ENCODE assay signal across 22 mouse cellular contexts in genomic region chr14:25530342-25530741, GRCm38 (mm10).
DNase-seq lines count a peak whose midpoint lies in the region; ATAC-seq and TF ChIP-seq lines count a peak whose summit lies in the region.
"Had no signal": no experiment of that assay in that cellular context is flagged by ENCODE, and none has a peak within 500 bp of the region (broad histone marks: within the 10 kb centered on the region; RNA-seq: fewer than 3 reads in every experiment).

No protein-coding gene starts in this region.

- no peak overlapping the region for H3K4me2 ChIP-seq in midbrain, embryonic 13.5 days (replicated peaks)
- H3K4me2 ChIP-seq: liver, embryonic 13.5 days; midbrain, embryonic 11.5 days; stomach, embryonic 15.5 days had no signal

- no peak overlapping the region for H3K9ac ChIP-seq in midbrain, embryonic 13.5 days (replicated peaks)
- H3K9ac ChIP-seq: liver, embryonic 13.5 days; stomach, embryonic 15.5 days had no signal

- WGBS in midbrain, embryonic 13.5 days, result 88% methylated on average over 4 of the region's 4 CpGs
- 92% methylated on average over 4 of the region's 4 CpGs for WGBS in midbrain, embryonic 10.5 days

- H3K4me1 ChIP-seq in midbrain, embryonic 13.5 days (replicated peaks), result peaks cover 27% of the 10 kb centered on the region
- H3K4me1 ChIP-seq in midbrain, embryonic 10.5 days, result peaks cover 45% of the 10 kb centered on the region

- no peak for TF ChIP-seq CTCF in gastrocnemius, adult 2 months (IDR thresholded peaks at IDR 0.05)

- H3K9me3 ChIP-seq in midbrain, embryonic 13.5 days, result no peaks in the 10 kb centered on the region
- no peaks in the 10 kb centered on the region for H3K9me3 ChIP-seq in midbrain, embryonic 10.5 days (replicated peaks)
- H3K9me3 ChIP-seq: liver, embryonic 13.5 days; stomach, embryonic 15.5 days had no signal

- peaks cover 19% of the 10 kb centered on the region for H3K36me3 ChIP-seq in midbrain, embryonic 13.5 days
- peaks cover 86% of the 10 kb centered on the region for H3K36me3 ChIP-seq in midbrain, embryonic 10.5 days
- no peaks in the 10 kb centered on the region for H3K36me3 ChIP-seq in splenic B cell, adult 2 months (ENCODE audit: control insufficient read depth, insufficient read depth, low read length, poor library complexity, severe bottlenecking)
- H3K36me3 ChIP-seq: stomach, embryonic 15.5 days had no signal

- no peak for DNase-seq in gastrocnemius, adult 2 months
- no peak for DNase-seq in gastrocnemius, adult 18-20 months (ENCODE audit: low spot score)
- no peak for DNase-seq in midbrain, embryonic 10.5 days (ENCODE audit: low spot score)
- DNase-seq in splenic B cell, adult 2 months (ENCODE audit: low read depth, low spot score), result peak; percentile 68
- no peak for DNase-seq in kidney, postnatal 10 days
- no peak for DNase-seq in urinary bladder, postnatal 10 days (ENCODE audit: low spot score)
- DNase-seq: cerebellum, adult 11 months; cerebellum, postnatal 14 days; gastrocnemius, postnatal 10 days; heart, postnatal 10 days; kidney, adult 18-20 months; kidney, postnatal 36 days; layer of hippocampus, postnatal 36 days; left cerebral cortex, postnatal 4 days; liver, embryonic 13.5 days; lung, postnatal 10 days; thymus, adult 2 months had no signal

- peak overlapping the region; percentile 40; the same call in 1 of the 2 replicates for H3K27ac ChIP-seq in gastrocnemius, adult 2 months
- peak overlapping the region; percentile 0; the same call in 1 of the 2 replicates for H3K27ac ChIP-seq in midbrain, embryonic 13.5 days
- H3K27ac ChIP-seq in midbrain, embryonic 10.5 days (replicated peaks), result no peak overlapping the region
- H3K27ac ChIP-seq: liver, embryonic 13.5 days; stomach, embryonic 15.5 days had no signal

- no peak overlapping the region for H3K4me3 ChIP-seq in gastrocnemius, adult 2 months
- H3K4me3 ChIP-seq in midbrain, embryonic 13.5 days (replicated peaks), result no peak overlapping the region
- H3K4me3 ChIP-seq in midbrain, embryonic 10.5 days, result no peak overlapping the region
- H3K4me3 ChIP-seq: liver, embryonic 13.5 days; stomach, embryonic 15.5 days had no signal

- H3K27me3 ChIP-seq in midbrain, embryonic 13.5 days, result no peaks in the 10 kb centered on the region
- no peaks in the 10 kb centered on the region for H3K27me3 ChIP-seq in midbrain, embryonic 10.5 days (ENCODE audit: low read depth, poor library complexity, severe bottlenecking)
- H3K27me3 ChIP-seq in splenic B cell, adult 2 months (ENCODE audit: control insufficient read depth, insufficient read depth, low read length, poor library complexity, severe bottlenecking), result no peaks in the 10 kb centered on the region
- H3K27me3 ChIP-seq: liver, embryonic 13.5 days; stomach, embryonic 15.5 days had no signal

- no peak for ATAC-seq in midbrain, embryonic 13.5 days
- ATAC-seq in hematopoietic stem cell, adult 5-6 weeks (replicated peaks in 1 of 2; ENCODE audit: insufficient read depth in 1 of 2, low FRiP score in 2 of 2, low TSS enrichment in 1 of 2, low read depth in 1 of 2, poor library complexity in 2 of 2, severe bottlenecking in 2 of 2), result peak; percentile 85 to 86
- ATAC-seq: forebrain, embryonic 16.5 days had no signal

- intact Hi-C loops in gastrocnemius, adult 2 months (cut with DNase I), result no loop called here
